ENCODE assay signal across 8 mouse cellular contexts in genomic region chr19:44295251-44295650, GRCm38 (mm10). TPM values are rescaled to one million over a fixed set of nuclear protein-coding genes. Genes with fewer than 3 reads are reported as not detected.
DNase-seq lines count a peak whose midpoint lies in the region; ATAC-seq and TF ChIP-seq lines count a peak whose summit lies in the region.

No protein-coding gene starts in this region.

- peak overlapping the region; percentile 85 for H3K9ac ChIP-seq in heart, embryonic 14.5 days (ENCODE audit: low read length)
- peak overlapping the region; percentile 80 for H3K9ac ChIP-seq in liver, embryonic 13.5 days
- H3K9ac ChIP-seq in neural tube, embryonic 13.5 days: peak overlapping the region; percentile 99

- peaks cover 64% of the 10 kb centered on the region for H3K79me2 ChIP-seq in C2C12 (ENCODE audit: control insufficient read depth, insufficient read depth)

- peak overlapping the region; percentile 34 for H3ac ChIP-seq in C2C12 (ENCODE audit: control insufficient read depth, insufficient read length, low read depth)

- H3K36me3 ChIP-seq in C2C12 (ENCODE audit: control insufficient read depth, insufficient read depth): peaks cover 53% of the 10 kb centered on the region
- peaks cover 54% of the 10 kb centered on the region for H3K36me3 ChIP-seq in heart, embryonic 14.5 days (ENCODE audit: control insufficient read depth, insufficient read depth, low read length)
- peaks cover 52% of the 10 kb centered on the region for H3K36me3 ChIP-seq in liver, embryonic 13.5 days
- peaks cover 49% of the 10 kb centered on the region for H3K36me3 ChIP-seq in neural tube, embryonic 13.5 days

- H3K4me3 ChIP-seq in C2C12 (ENCODE audit: insufficient read depth, poor library complexity, severe bottlenecking): peak overlapping the region; percentile 85
- H3K4me3 ChIP-seq in heart, embryonic 14.5 days (ENCODE audit: control insufficient read depth in 1 of 2, insufficient read depth in 1 of 2, low read depth in 1 of 2, low read length in 2 of 2): peak overlapping the region; percentile 91 to 92
- peak overlapping the region; percentile 74 for H3K4me3 ChIP-seq in liver, embryonic 13.5 days (replicated peaks)
- peak overlapping the region; percentile 97 for H3K4me3 ChIP-seq in neural tube, embryonic 13.5 days

- no peak for ATAC-seq in heart, embryonic 14.5 days (ENCODE audit: insufficient number of reproducible peaks, insufficient read depth, low FRiP score, low read depth)
- ATAC-seq in liver, embryonic 13.5 days (ENCODE audit: low read depth): no peak
- no peak for ATAC-seq in neural tube, embryonic 13.5 days (ENCODE audit: low read depth)

- peak; percentile 83 to 92 for DNase-seq in adrenal gland, adult (ENCODE audit: inconsistent age in 2 of 2, low spot score in 1 of 2)
- no peak for DNase-seq in adrenal gland, adult 18-20 months (ENCODE audit: low spot score in 2 of 2)
- DNase-seq in cerebellum, adult 9-11 months: peak; percentile 82
- DNase-seq in liver, embryonic 13.5 days: no peak
- no peak for DNase-seq in retina, postnatal 1 day

- TF ChIP-seq CTCF in C2C12 (IDR thresholded peaks at IDR 0.05; ENCODE audit: control insufficient read depth, insufficient read depth, insufficient read length): no peak

- H3K4me1 ChIP-seq in heart, embryonic 14.5 days (ENCODE audit: control insufficient read depth in 2 of 2, insufficient read depth in 2 of 2, low read length in 2 of 2): peaks cover 44 to 70% of the 10 kb centered on the region in 2 experiments
- H3K4me1 ChIP-seq in liver, embryonic 13.5 days (replicated peaks): peaks cover 91% of the 10 kb centered on the region
- peaks cover 77% of the 10 kb centered on the region for H3K4me1 ChIP-seq in neural tube, embryonic 13.5 days (replicated peaks)

- no peaks in the 10 kb centered on the region for H3K9me3 ChIP-seq in heart, embryonic 14.5 days (ENCODE audit: control insufficient read depth, low read length)
- H3K9me3 ChIP-seq in liver, embryonic 13.5 days (replicated peaks): no peaks in the 10 kb centered on the region
- no peaks in the 10 kb centered on the region for H3K9me3 ChIP-seq in neural tube, embryonic 13.5 days

- no peaks in the 10 kb centered on the region for H3K27me3 ChIP-seq in C2C12 (ENCODE audit: control insufficient read depth, insufficient read depth, insufficient read length)
- no peaks in the 10 kb centered on the region for H3K27me3 ChIP-seq in heart, embryonic 14.5 days (ENCODE audit: control insufficient read depth, insufficient read depth, low read length)
- no peaks in the 10 kb centered on the region for H3K27me3 ChIP-seq in liver, embryonic 13.5 days
- H3K27me3 ChIP-seq in neural tube, embryonic 13.5 days: no peaks in the 10 kb centered on the region

- peak overlapping the region; percentile 14 to 31; a peak in 2 of 4 replicates for H3K27ac ChIP-seq in heart, embryonic 14.5 days (replicated peaks in 1 of 2; ENCODE audit: control insufficient read depth in 1 of 2, insufficient read depth in 1 of 2, low read depth in 2 of 2, low read length in 2 of 2)
- H3K27ac ChIP-seq in liver, embryonic 13.5 days: peak overlapping the region; percentile 94
- H3K27ac ChIP-seq in neural tube, embryonic 13.5 days (replicated peaks): peak overlapping the region; percentile 99; the same call in 1 of the 2 replicates

- 5% methylated on average over 3 of the region's 3 CpGs for WGBS in heart, embryonic 14.5 days
- 16% methylated on average over 3 of the region's 3 CpGs for WGBS in liver, embryonic 13.5 days (ENCODE audit: insufficient replicate concordance)
- 0% methylated on average over 3 of the region's 3 CpGs for WGBS in neural tube, embryonic 13.5 days

- H3K4me2 ChIP-seq in heart, embryonic 14.5 days (ENCODE audit: low read length): peak overlapping the region; percentile 93
- H3K4me2 ChIP-seq in liver, embryonic 13.5 days: peak overlapping the region; percentile 83
- H3K4me2 ChIP-seq in neural tube, embryonic 13.5 days: peak overlapping the region; percentile 100

- peaks cover 60% of the 10 kb centered on the region for H3K79me3 ChIP-seq in C2C12 (ENCODE audit: low read depth)

TF ChIP-seq in C2C12, 6 proteins besides CTCF, POLR2A, EP300 and RAD21:
- TF ChIP-seq MYOD1 (IDR thresholded peaks at IDR 0.05; ENCODE audit: control insufficient read depth, insufficient read length, low read depth): peak; percentile 31
- no peak for TF ChIP-seq FOSL1 (IDR thresholded peaks at IDR 0.05; ENCODE audit: insufficient read depth, low read length, poor library complexity, severe bottlenecking)
TF ChIP-seq in C2C12: peak in this region for 1.

RNA-seq across cellular contexts. Expression of gene Scd2, which starts 1.8 kb away (rescaled TPM):
- 100 to 1,000 TPM; 836 to 847 TPM for total RNA-seq in adrenal gland, adult 18-20 months (2021)
- 144 TPM for polyA plus RNA-seq in C2C12 (2012; fragmentation: generic; extraction: Trizol)
- 139 and 146 TPM in 2 replicates for polyA plus RNA-seq in heart, embryonic 14.5 days (2014; fragmentation: Nextera tagmentation; extraction: Ambion mirVana)
- 73.7 and 106 TPM in 2 replicates for polyA plus RNA-seq in liver, embryonic 13.5 days (2015; fragmentation: Nextera tagmentation; extraction: Ambion mirVana)
- 255 and 272 TPM in 2 replicates for polyA plus RNA-seq in neural tube, embryonic 13.5 days (2015; fragmentation: Nextera tagmentation; extraction: Ambion mirVana)

RNA-seq across cellular contexts. Expression of gene Scd4, which starts 37.6 kb away (rescaled TPM):
- 10 to 100 TPM in 1 of 2 experiments, 1 to 10 TPM in 1; 5.2 to 15.0 TPM for total RNA-seq in adrenal gland, adult 18-20 months (2021)
- 0.05 TPM for polyA plus RNA-seq in C2C12 (2012; fragmentation: generic; extraction: Trizol)
- polyA plus RNA-seq in heart, embryonic 14.5 days (2014; fragmentation: Nextera tagmentation; extraction: Ambion mirVana): 2.1 and 2.9 TPM in 2 replicates
- 0.05 TPM in 1 of 2 replicates, not detected in the other for polyA plus RNA-seq in liver, embryonic 13.5 days (2015; fragmentation: Nextera tagmentation; extraction: Ambion mirVana)
- 0.06 TPM in 1 of 2 replicates, not detected in the other for polyA plus RNA-seq in neural tube, embryonic 13.5 days (2015; fragmentation: Nextera tagmentation; extraction: Ambion mirVana)

Comparison
In these comparisons a context has a peak if more than half of its experiments do, and no peak if none do; other contexts are left out.
1. DNase-seq: peak in adrenal gland, adult (2 of 2) and cerebellum, adult 9-11 months (single experiment); none in adrenal gland, adult 18-20 months (0 of 2), liver, embryonic 13.5 days (single experiment) and retina, postnatal 1 day (single experiment).
2. H3K27ac ChIP-seq: peak in every context shown above with its lines; median percentile 99 in neural tube, embryonic 13.5 days; 94 in liver, embryonic 13.5 days; 22 in heart, embryonic 14.5 days.
3. Peak in every context shown above with its lines, with median percentiles within 50 percentile points of each other: H3K4me3 ChIP-seq, H3K4me2 ChIP-seq and H3K9ac ChIP-seq.